Mouse (Mus musculus) small intestine, adult 2 months (tissue): ENCODE measurements at regions not wholly inside any gene's neighbourhood (a gene's known extent, or its start where the extent isn't known, plus 50 kb on each side); places are given as distances from the start of the nearest gene placed in this dataset.

ENCODE experiments used
- CTCF ChIP-seq: fragments of 200-500 bp; IDR thresholded peaks from 2 replicates; pipeline ENCODE4 v1.5.1; 2012; ENCODE audit warnings: low read depth, mild to moderate bottlenecking, control low read depth, inconsistent platforms, low read length, moderate library complexity, mixed read lengths; ENCODE audit not compliant: insufficient replicate concordance, insufficient read length; ENCODE audit errors: extremely low read depth
- POLR2A ChIP-seq: fragments of 200-500 bp; IDR thresholded peaks from 2 replicates; pipeline ENCODE4 v1.6.1; 2012; ENCODE audit warnings: low read depth, mild to moderate bottlenecking, control low read depth, inconsistent platforms, low read length, moderate library complexity

GRCm38 (mm10) chr5:89943276-89944127, 60.4 kb upstream of the Adamts3 start:
- TF ChIP-seq CTCF = no peak
- TF ChIP-seq POLR2A = no peak
